Mouse (Mus musculus) intestine, postnatal 0 days (tissue): ENCODE data around the gene Aqp6. TPM values are rescaled to one million over a fixed set of nuclear protein-coding genes. Genes with fewer than 3 reads are reported as not detected.

Experiments
- ATAC-seq: fragments of 200-750 bp; cut with Nextera tagmentation; 2 replicates; pipeline ENCODE4 v1.8.0; 2017; ENCODE audit warnings: mild to moderate bottlenecking, moderate TSS enrichment, moderate library complexity
- H3K27ac ChIP-seq: fragments of 300-500 bp; sonication (generic); 2 replicates; pipeline ENCODE4 v1.5.1; 2014; ENCODE audit warnings: mild to moderate bottlenecking, low read depth, low read length, moderate library complexity
- H3K27me3 ChIP-seq: fragments of 300-500 bp; sonication (generic); replicated peaks from 2 replicates; pipeline ENCODE4 v1.6.1; 2014; ENCODE audit warnings: low read length, mixed read lengths; ENCODE audit not compliant: control insufficient read depth, insufficient read depth
- H3K36me3 ChIP-seq: fragments of 300-500 bp; sonication (generic); 2 replicates; pipeline ENCODE4 v1.6.1; 2014; ENCODE audit warnings: mild to moderate bottlenecking, moderate library complexity; ENCODE audit not compliant: control insufficient read depth, insufficient read depth
- H3K4me1 ChIP-seq: fragments of 300-500 bp; sonication (generic); replicated peaks from 2 replicates; pipeline ENCODE4 v1.6.1; 2014; ENCODE audit warnings: antibody characterized with exemption, low read length, mixed read lengths; ENCODE audit not compliant: control insufficient read depth, insufficient read depth
- H3K4me2 ChIP-seq: fragments of 300-500 bp; sonication (generic); replicated peaks from 2 replicates; pipeline ENCODE4 v1.6.1; 2014; ENCODE audit warnings: low read depth, mild to moderate bottlenecking, moderate library complexity
- H3K4me3 ChIP-seq: fragments of 300-500 bp; sonication (generic); 2 replicates; pipeline ENCODE4 v1.5.1; 2014; ENCODE audit warnings: low read depth, low read length
- H3K9ac ChIP-seq: fragments of 300-500 bp; sonication (generic); 2 replicates; pipeline ENCODE4 v1.6.1; 2014; ENCODE audit warnings: mild to moderate bottlenecking, low read depth, low read length
- H3K9me3 ChIP-seq: fragments of 300-500 bp; sonication (generic); 2 replicates; pipeline ENCODE4 v1.6.1; 2016; ENCODE audit warnings: mixed run types; ENCODE audit not compliant: control insufficient read depth
- CTCF ChIP-seq: sonication (generic); IDR thresholded peaks from 2 replicates; pipeline ENCODE4 v1.5.1; 2016; ENCODE audit warnings: low read depth, mild to moderate bottlenecking, control low read depth, antibody characterized with exemption, moderate library complexity
- WGBS: fragments of 180-500 bp; shearing (Covaris S2); extraction: QIAGEN DNeasy Blood & Tissue Kit; methylation state at CpG from one replicate; pipeline ENCODE4 v1.1.7; 2014; 5-methylcytosine and 5-hydroxymethylcytosine counted together
- polyA plus RNA-seq: library from polyadenylated mRNA; unstranded; fragments of >200 nt; fragmentation: Nextera tagmentation; extraction: Ambion mirVana; gene quantifications from 2 replicates; pipeline ENCODE4 v1.2.1, GENCODE M21; 2015

Gene Aqp6
- polyA plus RNA-seq, 1 experiment from 2014 or later, result not detected

DNA sequence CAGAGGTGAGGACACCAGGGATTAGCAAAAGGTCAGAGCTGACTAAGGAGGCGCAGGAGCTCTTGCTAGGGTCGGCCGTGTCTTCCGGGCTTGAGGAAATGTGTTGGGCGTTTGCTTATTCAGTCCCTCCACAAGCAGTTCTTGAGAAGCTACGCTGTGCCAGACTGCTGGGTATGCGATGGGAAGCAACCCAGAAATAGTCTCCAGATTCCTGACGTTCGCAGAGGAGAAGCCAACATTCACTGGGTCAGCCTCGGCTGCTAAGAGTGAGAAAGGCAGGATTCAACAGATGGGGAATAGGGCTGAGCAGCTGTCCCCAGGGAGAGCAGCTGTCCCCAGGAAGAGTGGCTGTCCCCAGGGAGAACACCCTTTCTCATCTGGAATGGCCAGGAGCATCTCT is 32.1 kb upstream of the Aqp6 start:
- no peaks in the 10 kb centered on the region for H3K9me3 ChIP-seq
- no peak overlapping the region for H3K4me2 ChIP-seq
- no peak overlapping the region for H3K27ac ChIP-seq
- no peaks in the 10 kb centered on the region for H3K36me3 ChIP-seq
- 85% methylated on average over 10 of the region's 10 CpGs for WGBS
- no peaks in the 10 kb centered on the region for H3K27me3 ChIP-seq
- ATAC-seq, result no peak
- H3K4me1 ChIP-seq, result no peaks in the 10 kb centered on the region
- H3K9ac ChIP-seq, result no peak overlapping the region
- no peak overlapping the region for H3K4me3 ChIP-seq
- TF ChIP-seq CTCF, result no peak

DNA sequence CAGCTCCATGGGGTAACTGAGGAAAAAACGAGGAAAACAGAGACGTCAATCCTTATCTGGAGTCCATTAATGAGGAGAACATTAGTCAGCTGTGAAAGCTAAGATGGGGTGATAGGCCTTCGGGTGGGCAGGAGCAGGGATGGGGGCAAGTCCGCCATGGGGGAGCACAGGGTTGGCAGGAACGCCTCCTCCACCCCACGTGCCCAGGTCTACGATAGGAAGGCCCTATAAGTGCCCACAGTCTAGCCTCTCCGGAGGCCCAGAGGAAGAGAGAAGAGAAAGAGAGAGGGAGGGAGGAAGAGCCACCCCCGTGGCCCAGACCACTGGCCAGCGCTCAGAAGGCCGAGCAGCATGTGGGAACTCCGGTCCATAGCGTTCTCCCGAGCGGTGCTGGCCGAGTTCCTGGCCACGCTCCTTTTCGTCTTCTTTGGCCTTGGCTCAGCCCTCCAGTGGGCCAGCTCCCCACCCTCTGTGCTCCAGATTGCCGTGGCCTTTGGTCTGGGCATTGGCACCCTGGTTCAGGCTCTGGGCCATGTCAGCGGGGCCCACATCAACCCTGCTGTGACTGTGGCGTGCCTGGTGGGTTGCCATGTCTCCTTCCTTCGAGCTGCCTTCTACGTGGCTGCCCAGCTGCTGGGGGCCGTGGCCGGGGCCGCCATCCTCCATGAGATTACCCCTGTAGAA is 22.3 kb upstream of the Aqp6 start, which contains the start of gene Aqp2:
Aqp2 (plus strand) TSS at position 254 of the 684 bp plus-strand sequence.
- 82% methylated on average over 26 of the region's 26 CpGs for WGBS
- peaks cover 43% of the 10 kb centered on the region for H3K27me3 ChIP-seq
- no peak for ATAC-seq
- H3K9ac ChIP-seq, result no peak within 1 kb of the TSS
- no peaks in the 10 kb centered on the region for H3K9me3 ChIP-seq
- no peaks in the 10 kb centered on the region for H3K36me3 ChIP-seq
- H3K4me1 ChIP-seq, result no peaks in the 10 kb centered on the region
- no peak within 1 kb of the TSS for H3K4me3 ChIP-seq
- no peak within 1 kb of the TSS for H3K27ac ChIP-seq
- no peak within 1 kb of the TSS for H3K4me2 ChIP-seq
- TF ChIP-seq CTCF, result no peak

- Histone ChIP-seq H3K9ac (no peak overlapping the region), H3K4me1 (no peaks in the 10 kb centered on the region), H3K36me3 (no peaks in the 10 kb centered on the region), H3K4me2 (peak overlapping the region; percentile 62), H3K4me3 (peak overlapping the region; percentile 33), H3K27me3 (peaks cover 82% of the 10 kb centered on the region), H3K9me3 (no peaks in the 10 kb centered on the region), H3K27ac (no peak overlapping the region)
- 3% methylated on average over 53 of the region's 54 CpGs for WGBS
- no peak for TF ChIP-seq CTCF
- no peak for ATAC-seq
These were observed 17.5 kb upstream of the Aqp6 start for GRCm38 (mm10) chr15:99583463-99584344.

DNA sequence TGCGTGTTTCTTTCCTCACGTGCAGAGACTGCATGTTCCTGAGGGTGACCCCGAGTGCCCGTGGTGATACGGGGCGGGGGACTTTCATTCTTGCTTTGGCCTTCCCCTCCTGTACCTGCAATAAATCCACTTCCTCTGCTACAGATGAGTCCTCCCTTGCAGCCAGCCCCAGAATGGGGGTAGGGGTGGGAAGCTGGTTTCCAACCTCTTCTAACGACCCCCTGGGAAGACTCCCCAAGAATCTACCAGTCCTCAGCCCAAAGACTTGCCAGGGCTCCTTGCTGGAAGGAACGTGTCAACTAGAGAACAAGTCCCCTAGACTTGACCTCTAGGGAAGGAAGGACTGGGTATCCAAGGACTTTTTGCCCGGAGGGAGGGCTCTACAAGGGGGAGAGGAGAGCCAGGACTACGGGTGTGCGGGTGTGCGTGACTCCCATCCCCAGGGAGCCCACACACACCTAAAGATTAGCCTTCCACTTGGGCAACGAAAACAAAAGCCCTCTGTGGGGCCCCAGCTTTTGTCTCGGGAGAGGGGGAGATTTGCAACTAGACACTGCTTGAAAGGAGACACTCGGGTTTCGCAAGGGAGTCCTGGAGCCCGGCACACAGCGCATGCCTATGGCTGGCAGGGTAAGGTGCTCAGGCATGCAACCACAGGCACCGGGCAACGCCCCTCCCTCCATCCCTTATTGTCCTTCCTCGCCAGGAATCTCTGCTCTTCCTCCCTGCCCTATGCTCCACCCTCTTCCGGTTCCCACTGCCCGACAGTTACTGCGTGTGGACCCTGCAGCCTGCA is 16.6 kb upstream of the Aqp6 start:
- Histone ChIP-seq H3K36me3 (no peaks in the 10 kb centered on the region), H3K4me1 (no peaks in the 10 kb centered on the region), H3K9me3 (no peaks in the 10 kb centered on the region), H3K4me3 (peak overlapping the region; percentile 33), H3K27ac (no peak overlapping the region), H3K4me2 (peak overlapping the region; percentile 62), H3K9ac (no peak overlapping the region), H3K27me3 (peaks cover 88% of the 10 kb centered on the region)
- TF ChIP-seq CTCF, result no peak
- ATAC-seq, result no peak
- WGBS, result under 1% methylated on average over 24 of the region's 24 CpGs

DNA sequence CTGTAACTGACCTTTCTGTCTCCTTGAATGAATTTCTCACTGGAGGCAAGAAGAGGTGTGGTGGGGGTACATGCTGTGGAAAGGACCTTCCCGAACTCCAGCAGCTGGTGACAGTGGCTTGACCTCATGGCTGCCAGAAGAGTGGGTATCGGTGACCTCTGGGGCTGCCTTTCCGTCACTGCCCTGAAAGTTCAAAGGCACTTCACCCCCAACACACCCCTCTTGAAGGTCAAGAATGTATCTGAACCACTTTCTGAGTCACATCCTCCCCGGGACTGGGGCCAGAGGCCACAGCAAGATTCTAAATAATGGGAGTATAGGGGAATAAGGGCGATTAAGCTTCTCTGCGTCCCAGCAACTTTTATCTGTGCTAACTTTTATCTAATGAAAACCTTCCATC is 15.5 kb upstream of the Aqp6 start:
- Histone ChIP-seq H3K27ac (no peak overlapping the region), H3K9ac (no peak overlapping the region), H3K9me3 (no peaks in the 10 kb centered on the region), H3K4me1 (no peaks in the 10 kb centered on the region), H3K27me3 (peaks cover 97% of the 10 kb centered on the region), H3K4me2 (no peak overlapping the region), H3K4me3 (no peak overlapping the region), H3K36me3 (no peaks in the 10 kb centered on the region)
- 69% methylated on average over 6 of the region's 6 CpGs for WGBS
- ATAC-seq, result no peak
- no peak for TF ChIP-seq CTCF

DNA sequence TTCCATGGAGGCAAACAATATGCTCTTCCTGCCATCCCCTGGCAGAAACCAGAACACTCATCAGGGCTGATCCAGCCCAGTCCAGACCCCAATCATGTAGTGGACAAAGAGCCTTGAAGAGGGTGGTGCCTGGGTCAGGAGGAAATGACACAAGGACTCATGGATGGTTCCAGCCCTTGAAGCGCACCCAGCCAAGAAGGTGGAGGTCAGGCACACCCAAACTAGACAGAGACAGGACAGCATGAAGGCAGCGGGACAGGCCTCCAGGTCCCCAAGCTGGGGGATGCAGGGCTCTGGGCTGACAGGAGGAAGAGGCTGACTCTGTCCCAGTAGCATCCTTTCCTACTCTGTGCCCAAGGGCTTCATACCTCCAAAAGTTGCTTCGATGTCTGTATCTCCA is 14.7 kb upstream of the Aqp6 start:
- no peak overlapping the region for H3K4me2 ChIP-seq
- WGBS, result 88% methylated on average over 3 of the region's 3 CpGs
- no peak for ATAC-seq
- no peaks in the 10 kb centered on the region for H3K36me3 ChIP-seq
- no peak overlapping the region for H3K9ac ChIP-seq
- TF ChIP-seq CTCF, result no peak
- no peaks in the 10 kb centered on the region for H3K4me1 ChIP-seq
- H3K9me3 ChIP-seq, result no peaks in the 10 kb centered on the region
- no peak overlapping the region for H3K27ac ChIP-seq
- H3K4me3 ChIP-seq, result no peak overlapping the region
- peaks cover 97% of the 10 kb centered on the region for H3K27me3 ChIP-seq
